Mouse (Mus musculus) gastrocnemius, postnatal 36 days (tissue): ENCODE measurements around the gene Sys1. TPM values are rescaled to one million over a fixed set of nuclear protein-coding genes. Genes with fewer than 3 reads are reported as not detected.

Source experiments
- DNase-seq, 2 experiments: peaks; one replicate each; pipeline ENCODE4 v3.0.0; 2022
- intact Hi-C: fragments of 180-260 bp; cut with DNase I; formaldehyde crosslinking; loops from one replicate; pipeline ENCODE4 v1.15.1; 2025
- total RNA-seq, 2 experiments: library from RNA; stranded (reverse); gene quantifications; 2 replicates each; pipeline ENCODE4 v1.2.3; 2021

Sys1 gene
- total RNA-seq, 2 experiments from 2014 or later: 17.2 to 20.3 TPM

DNA sequence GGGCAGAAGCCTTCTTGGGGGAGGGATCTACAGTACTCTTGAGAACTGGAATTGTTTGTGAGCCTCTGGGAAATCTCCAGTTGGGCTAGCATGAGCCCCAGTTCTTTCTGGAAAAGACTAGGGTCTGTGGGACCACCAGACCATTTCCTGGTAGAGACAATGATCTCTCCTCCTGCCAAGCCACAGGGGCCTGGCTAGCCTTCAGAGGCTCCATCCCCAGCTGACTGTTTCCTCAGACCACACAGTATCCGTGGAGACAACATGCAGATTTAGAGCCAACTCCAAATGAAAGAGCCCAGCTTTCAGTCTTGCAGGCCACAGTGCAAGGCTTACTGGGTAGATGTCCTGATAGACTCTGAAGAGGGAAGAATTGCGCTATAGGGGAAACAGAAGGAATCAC is 37.4 kb downstream of the Sys1 start:
- no peak for DNase-seq
- intact Hi-C loops: no loop called here

GRCm38 (mm10) chr2:164496331-164496730 is 39.6 kb downstream of the Sys1 start:
- intact Hi-C loops: no loop called here
- no peak for DNase-seq

GRCm38 (mm10) chr2:164496847-164497690 is 40.3 kb downstream of the Sys1 start, which contains the start of gene Pigt:
Gene Pigt (plus strand): TSS chr2:164497520.
- peak; percentile 73 to 82 for DNase-seq
- intact Hi-C loops: no loop called here

GRCm38 (mm10) chr2:164497691-164498268 is 41.0 kb downstream of the Sys1 start:
- intact Hi-C loops: no loop called here
- no peak for DNase-seq

DNA sequence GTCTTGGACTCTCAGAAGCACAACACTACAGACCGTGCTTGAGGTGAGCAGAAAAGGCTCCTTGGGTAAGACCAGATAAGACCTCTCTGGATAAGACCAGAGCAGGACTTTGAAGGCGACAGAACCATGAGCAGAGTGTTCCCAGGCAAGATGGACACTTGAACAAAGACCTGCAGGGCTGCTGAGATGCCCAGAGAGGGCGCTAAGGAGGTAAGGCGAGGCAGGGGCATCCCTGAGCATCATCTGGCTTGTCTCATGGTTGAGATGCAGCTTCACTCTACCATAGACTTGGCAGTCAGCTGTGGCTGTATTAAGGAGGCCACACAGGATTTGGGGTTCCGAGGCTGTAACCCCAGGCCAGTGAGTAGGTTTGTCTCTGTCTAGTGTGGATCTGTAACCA is 42.6 kb downstream of the Sys1 start:
- DNase-seq: no peak
- intact Hi-C loops: no loop called here

GRCm38 (mm10) chr2:164500511-164500910 is 43.7 kb downstream of the Sys1 start:
- intact Hi-C loops: no loop called here
- no peak for DNase-seq

GRCm38 (mm10) chr2:164504919-164505318 is 48.2 kb downstream of the Sys1 start:
- no peak for DNase-seq
- intact Hi-C loops: no loop called here

DNA sequence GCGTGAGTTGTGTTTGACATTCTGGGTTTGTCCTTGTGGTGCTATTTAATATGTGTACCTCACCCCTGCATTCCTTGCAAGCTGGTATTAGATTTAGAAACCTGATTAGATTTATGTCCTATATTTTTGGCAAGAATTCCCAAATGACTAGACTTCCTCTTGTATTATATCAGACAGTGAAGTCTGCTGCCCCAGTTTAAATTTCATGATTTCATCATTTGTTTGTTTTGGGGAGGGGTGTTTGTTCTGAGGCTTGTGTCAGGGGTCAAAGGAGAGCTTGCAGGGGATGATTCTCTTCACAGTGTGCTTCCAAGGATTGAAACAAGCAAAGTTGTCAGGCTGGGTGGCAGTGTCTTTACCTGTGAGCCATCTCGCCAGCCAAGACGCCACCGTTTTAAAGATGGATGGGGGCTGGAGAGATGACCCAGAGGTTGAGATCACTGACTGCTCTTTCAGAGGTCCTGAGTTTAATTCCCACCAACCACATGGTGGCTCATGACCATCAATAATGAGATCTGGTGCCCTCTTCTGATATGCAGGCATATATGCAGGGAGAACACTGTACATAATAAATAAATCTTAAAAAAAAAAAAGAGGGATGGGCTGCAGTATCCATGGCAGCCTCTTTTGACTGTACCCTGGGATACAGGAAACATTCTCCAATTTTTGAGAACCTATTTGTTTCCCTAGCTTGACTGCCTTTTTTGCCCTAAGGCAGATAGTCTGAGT is 49.0 kb downstream of the Sys1 start:
- intact Hi-C loops: no loop called here
- DNase-seq: no peak

DNA sequence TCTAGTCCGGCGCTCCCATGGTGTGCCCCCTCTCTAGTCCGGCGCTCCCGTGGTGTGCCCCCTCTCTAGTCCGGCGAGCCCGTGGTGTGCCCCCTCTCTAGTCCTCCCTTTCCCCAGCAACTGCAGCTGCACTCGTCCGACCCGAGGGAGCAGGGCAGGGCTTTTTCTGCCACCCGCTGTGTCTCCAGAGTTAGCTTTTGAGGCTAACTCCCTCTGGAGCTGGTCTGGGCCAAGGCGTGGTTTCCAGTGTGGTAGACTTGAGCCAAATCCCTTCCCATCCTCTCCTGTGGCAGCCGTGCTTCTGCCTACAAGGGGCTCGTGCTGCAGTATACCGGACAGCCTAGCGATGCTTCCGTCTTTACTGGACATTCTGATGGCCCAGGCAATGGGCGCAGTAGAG is 51.0 kb downstream of the Sys1 start:
- intact Hi-C loops: no loop called here

DNA sequence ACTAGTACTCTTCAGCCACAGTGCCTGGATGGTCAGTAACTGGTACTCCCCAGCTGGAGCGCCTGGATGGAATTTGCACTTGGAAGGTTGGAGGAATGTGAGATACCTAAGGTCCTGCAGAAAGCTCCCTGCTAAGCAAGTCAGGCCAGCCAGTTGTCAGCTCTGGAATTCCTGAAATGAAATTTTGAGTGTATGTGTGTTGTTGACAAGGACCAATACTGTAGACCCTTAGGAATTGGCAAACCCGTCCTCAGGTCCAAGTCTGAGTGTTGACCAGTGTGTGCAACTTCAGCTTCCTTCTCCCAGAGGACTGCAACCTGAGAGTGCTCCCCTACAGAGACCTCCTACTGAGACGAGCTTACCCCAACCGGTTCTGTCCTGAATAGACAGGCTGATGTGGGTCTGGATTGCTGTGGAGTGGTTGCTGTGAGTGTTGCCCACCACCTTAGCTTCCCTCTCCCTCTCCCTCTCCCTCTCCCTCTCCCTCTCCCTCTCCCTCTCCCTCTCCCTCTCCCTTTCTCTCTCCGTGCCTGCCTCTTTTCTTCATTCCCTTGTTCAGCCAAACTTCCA is 53.9 kb downstream of the Sys1 start:
- intact Hi-C loops: no loop called here
- DNase-seq: no peak

More for the DNA sequence above, 51.0 kb downstream of the Sys1 start:
- no peak for DNase-seq

DNA sequence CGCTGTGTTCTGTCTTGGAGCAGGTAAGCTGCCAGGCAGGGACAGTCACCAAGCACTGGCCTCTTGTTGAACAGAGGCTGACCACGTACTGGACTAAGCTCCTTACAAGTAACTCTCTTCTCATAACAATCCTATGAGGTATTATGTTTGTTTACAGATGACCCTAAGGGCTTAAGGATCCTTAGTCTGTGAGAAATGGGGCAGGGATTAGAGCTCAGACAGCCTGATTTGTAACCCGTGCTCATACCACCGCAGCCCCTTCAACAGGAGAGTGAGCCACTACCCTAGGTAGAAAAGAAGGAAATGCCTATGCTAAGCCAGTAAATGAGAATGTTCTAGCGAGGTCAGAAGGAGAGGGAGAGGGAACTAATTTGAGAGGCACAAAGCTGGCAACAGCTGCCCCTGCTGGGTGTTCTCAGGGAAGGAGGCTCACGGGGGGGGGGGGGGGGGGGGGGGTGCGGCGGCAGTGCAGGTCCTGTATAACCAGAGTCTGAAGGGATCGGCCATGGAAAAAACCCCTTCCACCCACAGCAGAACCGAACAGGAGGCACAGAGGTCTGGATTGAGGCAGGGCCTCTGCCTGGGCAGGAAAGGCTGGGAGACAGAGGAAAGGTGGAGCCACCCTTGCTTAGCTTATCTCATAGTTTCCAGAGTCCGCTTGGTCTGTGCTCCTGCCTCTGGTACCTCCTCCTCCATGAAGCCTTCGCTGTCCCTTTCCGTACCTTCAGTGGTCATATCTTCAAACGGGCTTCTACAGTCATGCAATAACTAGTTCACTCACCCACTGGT is 55.6 kb downstream of the Sys1 start:
- intact Hi-C loops: no loop called here
- no peak for DNase-seq

DNA sequence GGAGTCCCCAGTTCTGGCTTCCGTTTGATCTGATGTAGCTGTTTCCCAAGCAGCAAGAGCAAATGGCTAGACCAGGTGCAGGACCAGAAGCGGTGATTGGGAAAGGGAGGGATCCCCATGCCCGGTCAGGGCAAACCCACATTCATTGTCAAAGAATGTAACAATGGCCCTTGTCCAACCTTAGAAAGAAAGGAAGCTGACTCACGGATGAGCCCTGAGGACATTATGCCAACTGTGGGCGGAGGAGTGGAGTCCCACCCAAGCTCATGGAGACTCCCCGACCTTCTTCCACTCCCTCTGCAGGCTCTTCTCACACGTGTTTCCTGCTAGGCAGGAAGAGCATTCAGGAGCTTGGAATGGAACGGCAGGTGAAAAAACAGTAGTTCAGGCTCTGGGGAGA is 56.6 kb downstream of the Sys1 start:
- intact Hi-C loops: no loop called here
- peak in 1 of 2 experiments; percentile 21 for DNase-seq

GRCm38 (mm10) chr2:164514916-164515315 is 58.2 kb downstream of the Sys1 start:
- no peak for DNase-seq
- intact Hi-C loops: no loop called here

DNA sequence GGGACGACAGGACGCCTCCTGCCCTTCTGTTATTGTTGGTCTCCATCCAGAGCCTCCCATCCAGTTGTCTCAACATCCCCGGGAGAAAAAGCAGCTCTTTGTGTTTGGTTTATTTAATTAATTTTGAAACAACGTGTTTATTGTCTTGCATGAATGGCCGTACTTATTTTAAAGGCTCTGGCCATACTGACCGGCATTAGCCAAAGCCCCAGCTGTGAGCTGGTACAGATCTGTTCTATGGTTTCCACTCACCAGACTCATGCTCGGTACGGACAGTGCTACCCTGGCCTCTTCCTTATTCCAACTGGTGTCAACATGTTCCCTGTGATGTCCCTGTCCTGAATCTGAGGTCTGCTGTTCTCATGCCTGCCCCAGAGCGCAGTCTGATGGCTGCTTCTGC is 59.1 kb downstream of the Sys1 start:
- intact Hi-C loops: no loop called here
- no peak for DNase-seq

GRCm38 (mm10) chr2:164516592-164516991 is 59.8 kb downstream of the Sys1 start:
- intact Hi-C loops: no loop called here
- no peak for DNase-seq

DNA sequence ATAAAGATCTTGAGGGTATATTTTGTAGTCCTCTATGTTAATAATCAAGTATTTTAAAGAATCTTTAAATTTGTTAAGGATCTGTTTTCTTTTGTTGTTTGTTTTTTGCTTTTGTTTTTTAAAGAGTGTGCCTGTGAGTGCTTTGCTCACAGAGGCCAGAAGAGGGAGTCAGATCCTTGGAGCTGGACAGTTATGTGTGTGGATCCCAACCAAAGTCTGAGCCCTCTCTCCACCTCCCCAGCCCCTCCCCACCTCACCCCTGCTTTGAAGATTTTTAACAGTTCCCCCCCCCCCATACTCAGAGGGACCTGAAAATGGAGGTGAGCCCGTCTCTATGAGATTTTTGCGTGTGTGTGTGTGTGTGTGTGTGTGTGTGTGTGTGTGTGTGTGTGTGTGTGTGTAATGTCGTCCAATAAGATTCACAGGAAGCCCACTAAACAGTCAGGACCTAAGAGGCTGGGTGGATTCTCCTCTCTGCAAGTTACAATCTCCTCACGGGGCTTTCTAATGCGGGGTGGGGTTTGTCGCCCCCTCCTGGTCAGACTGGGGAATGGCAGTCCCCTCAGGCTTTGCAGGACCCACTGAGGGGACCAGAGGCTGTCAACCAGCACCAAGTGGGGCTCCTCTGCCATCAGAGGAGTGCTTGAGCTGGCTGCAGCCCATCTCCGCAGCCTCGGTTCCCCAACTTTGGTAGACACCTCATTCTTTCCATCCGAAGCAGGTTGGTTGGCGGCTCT is 60.9 kb downstream of the Sys1 start:
- DNase-seq: peak; percentile 13 to 59

DNA sequence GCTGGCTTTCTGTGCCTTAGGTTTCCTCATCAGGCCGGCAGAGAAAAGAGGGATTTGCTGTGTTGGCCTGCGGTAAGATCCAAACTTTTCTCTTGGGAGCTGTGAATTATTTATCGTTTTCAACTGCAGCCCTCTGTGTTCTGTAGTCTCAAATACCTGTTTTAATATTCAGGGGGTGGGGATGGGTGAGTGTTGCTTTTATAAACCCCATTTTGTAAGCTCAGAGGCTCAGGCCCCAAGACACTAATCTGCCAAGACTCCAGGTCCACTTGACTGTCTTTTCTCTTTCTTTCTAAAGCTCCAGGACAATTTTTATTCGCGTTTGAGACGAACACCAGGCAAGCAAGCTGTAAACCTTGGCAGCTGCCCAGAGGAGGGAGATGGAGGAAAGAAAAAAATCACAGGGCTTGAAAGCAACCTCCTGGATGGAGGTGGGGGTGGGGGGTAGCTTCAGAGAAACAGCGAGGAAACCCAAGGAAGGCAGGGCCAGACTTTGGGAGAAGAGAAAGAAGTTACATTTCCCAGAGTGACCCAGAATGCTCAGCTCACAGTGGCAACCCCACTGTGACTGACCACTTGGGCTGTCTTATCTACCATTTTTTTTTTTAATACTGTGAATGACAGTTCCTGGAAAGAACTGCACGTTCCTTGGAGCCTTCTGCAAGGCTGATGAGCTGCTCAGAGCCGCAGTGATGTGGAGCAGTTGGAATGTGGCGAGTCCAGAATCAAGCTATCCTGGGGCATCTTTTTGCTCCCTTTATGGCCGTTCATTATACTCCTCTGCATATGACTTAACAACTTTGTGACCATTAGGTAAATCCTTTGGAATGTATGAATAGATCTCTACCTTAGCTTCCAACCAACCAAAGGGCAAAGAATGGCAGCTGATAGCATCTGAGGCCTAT is 61.8 kb downstream of the Sys1 start:
- no peak for DNase-seq
- intact Hi-C loops: loop anchor here (2.0 kb wide), 1 partner anchor 46 kb away; the partner anchor contains the start of gene Trp53tg5

More for the DNA sequence above, 60.9 kb downstream of the Sys1 start:
- intact Hi-C loops: loop anchor here (2.0 kb wide), 1 partner anchor 45 kb away; the partner anchor contains the start of gene Trp53tg5

- intact Hi-C loops: loop anchor here (2.0 kb wide), 1 partner anchor 46 kb away; the partner anchor contains the start of gene Trp53tg5
These were observed 62.4 kb downstream of the Sys1 start for GRCm38 (mm10) chr2:164519171-164519526.

More at GRCm38 (mm10) chr2:164519171-164519526, 62.4 kb downstream of the Sys1 start:
- DNase-seq: no peak
